Mouse (Mus musculus): Measurements from ENCODE around the gene H2afy2. TPM values are rescaled to one million over a fixed set of nuclear protein-coding genes. Genes with fewer than 3 reads are reported as not detected.

The H2afy2 gene
- total RNA-seq (2015; ENCODE audit: low replicate concordance) (not detected in 2 replicates), total RNA-seq (2017; ENCODE audit: low replicate concordance) (not detected in 2 replicates)

DNA sequence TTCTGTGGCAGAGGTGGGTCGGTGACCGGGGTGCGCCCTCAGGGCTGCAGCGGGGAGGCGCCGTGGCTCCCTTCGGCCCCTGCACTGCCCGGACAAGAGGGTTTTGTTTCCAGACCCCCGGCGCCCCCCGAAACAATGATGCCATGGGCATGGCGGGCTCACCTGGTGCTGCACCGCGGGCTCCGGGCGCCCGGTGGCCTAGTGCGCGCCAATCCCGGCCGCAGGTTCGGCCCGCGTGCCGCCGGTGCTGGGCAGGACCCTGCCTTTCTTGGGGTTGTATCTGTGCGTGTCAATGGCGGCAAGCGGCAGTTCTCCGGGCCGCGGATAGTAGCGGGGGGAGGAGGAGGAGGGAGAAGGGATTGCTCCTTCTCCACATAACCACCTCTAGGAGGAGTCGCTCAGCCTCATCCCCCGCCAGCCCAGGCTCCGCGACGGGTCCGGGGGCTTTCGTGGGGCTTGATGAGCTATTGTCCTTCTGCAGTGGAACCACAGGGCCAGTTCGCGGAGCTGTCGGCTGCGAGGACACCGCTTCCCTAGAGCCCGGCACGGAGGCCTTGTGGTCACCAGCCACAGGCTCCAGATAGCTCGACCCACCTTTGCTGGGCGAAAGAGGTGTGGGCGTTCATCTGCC is at the start of gene H2afy2:
H2afy2 (minus strand) TSS at position 527 of the 631 bp plus-strand sequence.
- ATAC-seq (replicated peaks; ENCODE audit: low FRiP score, poor library complexity, severe bottlenecking), result no peak

DNA sequence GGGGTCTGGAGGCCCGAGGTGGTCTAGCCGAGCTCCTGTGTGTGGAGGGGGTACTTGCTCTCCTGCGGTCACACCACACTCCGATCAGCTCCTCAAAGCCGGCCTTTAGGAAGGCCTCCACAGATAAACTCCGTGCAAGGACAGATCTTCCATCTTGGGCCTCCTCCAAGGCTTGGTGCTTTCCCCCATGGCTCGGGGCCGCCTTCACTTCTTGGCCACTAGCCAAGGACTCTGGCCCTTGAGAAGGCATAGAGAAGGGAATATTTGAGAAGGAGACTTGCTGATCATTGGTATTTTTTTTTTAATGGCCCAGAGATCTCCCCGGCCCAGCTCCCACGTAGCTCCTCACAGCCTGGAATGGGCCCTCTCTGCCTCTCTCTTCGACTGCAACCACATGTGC is 48.8 kb upstream of the H2afy2 start:
- no peak for ATAC-seq (replicated peaks; ENCODE audit: low FRiP score, poor library complexity, severe bottlenecking)

DNA sequence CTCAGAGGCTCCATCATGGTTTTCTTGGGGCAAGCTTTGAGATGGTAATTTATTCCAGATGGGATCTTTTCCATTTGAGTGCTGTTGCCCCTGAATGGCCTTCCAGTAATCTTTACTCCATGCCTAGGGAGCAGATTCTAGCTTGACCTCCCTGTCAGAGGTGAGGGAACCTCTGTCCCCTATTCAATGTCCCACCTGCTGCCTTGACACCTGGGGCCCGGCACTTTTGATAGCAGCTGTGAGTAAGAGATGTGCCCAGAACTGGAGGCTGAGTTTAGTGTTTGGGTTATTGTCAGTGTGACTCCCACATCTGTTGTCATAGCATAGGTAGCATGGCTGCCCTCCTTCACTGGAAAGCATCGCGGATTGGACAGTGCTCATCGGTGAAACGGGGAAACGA is 47.8 kb upstream of the H2afy2 start:
- ATAC-seq (replicated peaks; ENCODE audit: low FRiP score, poor library complexity, severe bottlenecking), result no peak

DNA sequence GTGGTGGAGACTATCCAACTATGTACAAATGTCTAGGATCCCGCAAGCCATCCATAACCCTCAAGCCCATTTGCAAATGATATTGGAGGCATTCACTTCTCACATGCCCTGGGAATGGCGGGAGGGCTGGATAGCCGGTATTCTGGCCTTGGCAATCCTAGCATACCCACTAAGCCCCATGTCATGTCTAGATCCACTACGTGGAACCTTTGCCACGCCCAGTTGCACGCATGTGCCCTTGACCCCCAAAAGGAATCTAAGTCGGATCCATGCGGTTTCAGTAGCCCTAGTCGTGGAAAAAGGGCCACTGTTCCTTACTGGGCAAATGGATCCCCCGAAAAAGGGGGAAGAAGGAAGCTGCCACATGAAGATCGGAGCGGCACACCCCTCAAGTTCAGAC is 47.3 kb upstream of the H2afy2 start:
- ATAC-seq (replicated peaks; ENCODE audit: low FRiP score, poor library complexity, severe bottlenecking), result no peak

DNA sequence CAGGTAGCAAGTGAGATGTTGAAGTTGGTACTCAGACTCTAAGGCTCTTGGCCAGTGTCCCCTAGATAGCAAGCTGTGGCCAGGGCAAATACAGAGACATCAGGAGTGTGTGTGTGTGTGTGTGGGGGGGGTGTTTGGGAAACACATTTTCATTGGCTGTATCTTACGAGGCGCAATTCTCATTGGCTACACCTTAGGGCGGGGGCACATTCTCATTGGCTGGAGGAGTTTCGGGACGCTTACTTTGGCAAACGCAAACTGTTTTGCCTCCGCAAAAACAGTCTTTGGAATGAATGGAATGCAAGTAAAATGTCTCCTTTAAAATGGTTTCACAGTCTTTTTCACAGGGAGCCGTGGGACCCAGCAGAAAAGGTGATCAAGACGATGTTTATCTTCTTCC is 46.9 kb upstream of the H2afy2 start:
- no peak for ATAC-seq (replicated peaks; ENCODE audit: low FRiP score, poor library complexity, severe bottlenecking)

DNA sequence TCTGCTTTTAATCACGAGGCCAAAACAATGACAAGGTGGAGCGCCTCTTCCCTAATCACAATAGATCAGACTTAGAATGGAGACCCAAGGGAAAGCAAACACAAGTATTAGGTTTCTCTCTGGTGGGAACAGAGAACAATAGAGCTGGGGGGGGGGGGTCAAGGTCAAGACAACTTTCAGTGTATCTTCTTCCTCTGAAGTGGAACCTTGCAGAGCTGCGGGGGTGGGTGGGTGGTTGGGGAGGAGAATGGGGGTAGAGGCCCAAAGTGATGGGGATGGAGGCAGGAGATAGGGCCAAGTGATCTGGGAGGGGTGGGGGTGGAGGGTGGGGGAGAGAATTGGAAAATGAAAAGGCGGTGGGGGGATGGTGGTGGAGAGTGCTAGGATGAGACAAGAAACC is 45.1 kb upstream of the H2afy2 start:
- no peak for ATAC-seq (replicated peaks; ENCODE audit: low FRiP score, poor library complexity, severe bottlenecking)

DNA sequence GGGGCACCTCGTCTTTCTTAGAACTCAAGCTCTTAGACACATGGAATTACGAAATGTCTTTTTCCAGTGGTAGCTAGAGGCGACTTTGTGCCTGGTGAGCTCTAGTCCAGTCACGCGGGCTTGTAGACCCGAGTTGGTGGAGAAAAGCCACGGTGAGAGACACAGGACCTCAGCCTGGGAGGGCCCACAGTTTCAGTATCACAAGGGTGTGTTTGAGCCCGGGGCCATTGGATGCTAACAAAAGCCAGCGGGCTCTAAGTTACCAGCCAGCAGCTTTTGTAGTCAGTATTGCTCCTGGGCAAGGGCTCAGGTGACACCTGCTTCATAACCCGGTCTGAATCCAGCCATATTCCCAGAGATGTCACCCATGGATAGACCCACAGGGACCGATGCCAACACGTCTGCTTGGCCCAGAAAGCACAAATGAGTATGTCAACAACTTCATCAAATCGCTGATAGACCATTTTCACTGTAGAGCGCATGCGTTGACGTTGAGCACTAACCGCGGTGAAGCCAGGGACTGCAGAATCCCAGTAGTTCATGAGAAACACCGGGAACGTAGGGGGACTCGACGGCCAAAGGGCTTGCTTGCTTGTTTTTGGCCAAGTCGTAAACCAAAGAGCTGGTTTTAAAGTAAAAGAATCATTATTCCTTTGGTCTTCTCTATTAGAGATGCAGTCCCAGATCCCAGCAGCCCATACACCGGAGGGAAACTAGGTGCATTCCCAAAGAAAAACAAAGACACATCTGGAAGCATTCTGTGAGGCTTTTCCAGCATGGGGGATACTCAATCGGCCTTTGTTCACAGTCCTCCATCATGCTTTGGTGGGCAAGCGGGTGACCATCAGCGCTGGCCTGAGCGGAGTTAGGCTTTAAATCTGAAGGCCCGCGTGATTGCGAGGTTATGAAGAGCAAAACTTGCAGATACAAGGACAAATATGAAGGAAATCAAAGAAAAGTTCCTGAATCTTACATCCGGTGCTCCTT is 44.3 kb upstream of the H2afy2 start:
- no peak for ATAC-seq (replicated peaks; ENCODE audit: low FRiP score, poor library complexity, severe bottlenecking)

DNA sequence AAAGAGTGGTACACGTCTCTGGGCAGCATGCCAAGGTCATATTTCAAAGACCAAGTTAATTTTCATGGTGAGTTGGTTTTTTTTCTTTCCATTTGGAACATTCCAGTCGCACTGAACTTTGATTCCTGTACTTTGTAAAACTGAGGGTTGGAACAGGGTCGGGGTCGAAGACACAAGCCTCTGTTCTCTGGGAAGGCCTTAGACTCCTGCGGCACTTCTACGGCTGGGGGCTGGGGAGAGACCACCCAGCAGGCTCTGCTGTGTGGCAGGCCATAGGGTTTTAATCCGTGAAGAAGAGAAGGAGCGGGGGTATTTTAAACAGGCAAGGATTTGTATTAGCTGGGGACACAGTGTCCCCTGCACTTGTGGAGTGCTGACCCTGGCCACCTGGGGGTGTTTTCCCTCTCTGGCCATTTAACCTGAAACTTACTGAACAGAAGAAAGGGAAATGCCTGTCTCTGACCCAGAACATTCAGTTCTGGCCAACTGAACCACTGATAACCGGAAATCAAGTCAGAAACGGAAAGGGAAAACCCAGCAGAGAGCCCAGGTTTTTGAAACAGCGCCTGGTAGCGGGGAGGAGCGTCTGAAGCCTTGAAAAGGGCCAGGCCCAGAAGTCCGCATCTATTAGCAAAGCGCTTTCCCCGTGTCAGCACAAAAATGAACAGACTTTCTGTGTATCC is 42.9 kb upstream of the H2afy2 start:
- no peak for ATAC-seq (replicated peaks; ENCODE audit: low FRiP score, poor library complexity, severe bottlenecking)

DNA sequence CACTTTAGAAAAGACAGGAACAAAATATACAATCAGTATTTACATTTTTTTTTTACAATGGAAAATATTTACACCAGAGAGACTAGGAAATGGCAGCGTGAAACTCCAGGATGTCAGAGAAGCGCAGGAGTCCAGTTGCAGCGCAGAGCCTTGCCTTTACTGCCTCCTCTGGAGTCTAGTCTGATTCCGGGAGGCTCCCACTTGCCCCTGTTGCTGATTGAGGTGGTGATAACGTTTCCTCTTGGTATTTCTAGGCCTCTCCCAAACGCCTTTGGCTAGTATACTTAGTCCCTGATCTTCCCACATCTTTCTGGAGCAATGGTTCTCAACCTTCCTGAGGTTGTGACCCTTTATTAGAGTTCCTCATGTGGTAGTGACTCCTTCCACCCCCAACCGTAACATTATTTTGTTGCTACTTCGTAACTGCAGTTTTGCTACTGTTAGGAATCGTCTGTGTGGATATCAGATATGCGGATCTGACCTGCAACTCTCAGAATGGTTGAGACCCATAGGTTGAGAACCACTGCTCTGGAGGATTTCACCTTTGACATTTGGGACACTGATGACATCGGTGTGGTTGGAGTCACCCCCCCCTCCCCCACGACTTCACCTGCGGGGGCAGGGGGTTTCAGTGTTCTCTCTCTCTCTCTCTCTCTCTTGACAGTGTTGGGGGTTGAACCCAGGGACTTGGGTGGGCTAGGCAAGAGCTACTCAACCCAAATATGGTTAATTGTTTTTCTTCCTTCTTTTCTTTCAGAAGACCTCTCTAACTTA is 42.2 kb upstream of the H2afy2 start:
- no peak for ATAC-seq (replicated peaks; ENCODE audit: low FRiP score, poor library complexity, severe bottlenecking)

DNA sequence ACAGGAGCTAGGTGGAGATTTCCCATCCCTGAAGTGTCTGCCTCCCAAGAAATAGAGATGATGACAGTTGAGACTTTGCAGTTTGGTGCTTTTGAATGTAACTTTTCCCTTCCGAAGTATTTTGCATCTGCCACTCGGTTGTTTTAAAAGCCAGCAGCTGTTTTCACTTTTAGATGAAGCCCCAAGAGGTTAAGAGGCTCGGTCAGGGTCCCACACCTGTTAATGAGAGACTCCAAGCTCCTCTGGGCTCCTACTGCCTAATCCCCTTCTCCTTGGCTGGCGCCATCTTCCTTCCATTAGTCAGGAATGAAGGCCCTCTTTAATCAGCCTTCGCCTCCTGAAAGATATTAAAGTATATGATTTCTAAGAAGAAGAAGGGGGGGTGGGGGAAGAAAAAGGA is 41.6 kb upstream of the H2afy2 start:
- ATAC-seq (replicated peaks; ENCODE audit: low FRiP score, poor library complexity, severe bottlenecking), result no peak

DNA sequence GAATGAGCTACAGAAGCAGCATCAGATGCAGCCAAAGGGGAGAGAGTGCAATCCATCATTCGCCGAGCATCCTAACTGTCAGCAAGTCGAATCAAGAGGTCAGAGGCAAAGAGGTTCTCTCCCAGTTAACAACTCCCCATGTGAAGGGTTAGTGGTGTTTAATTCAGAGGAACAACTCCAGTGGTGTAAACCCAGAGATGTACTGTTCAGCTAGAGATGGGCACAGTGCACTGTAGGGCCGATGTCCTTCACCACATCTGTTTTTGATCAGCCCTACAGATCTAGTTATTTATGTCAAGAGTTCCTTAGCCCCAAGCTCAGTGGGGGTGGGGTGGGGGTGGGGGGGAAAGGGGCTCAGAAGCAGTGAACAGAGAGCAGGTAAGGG is 39.8 kb upstream of the H2afy2 start:
- no peak for ATAC-seq (replicated peaks; ENCODE audit: low FRiP score, poor library complexity, severe bottlenecking)

DNA sequence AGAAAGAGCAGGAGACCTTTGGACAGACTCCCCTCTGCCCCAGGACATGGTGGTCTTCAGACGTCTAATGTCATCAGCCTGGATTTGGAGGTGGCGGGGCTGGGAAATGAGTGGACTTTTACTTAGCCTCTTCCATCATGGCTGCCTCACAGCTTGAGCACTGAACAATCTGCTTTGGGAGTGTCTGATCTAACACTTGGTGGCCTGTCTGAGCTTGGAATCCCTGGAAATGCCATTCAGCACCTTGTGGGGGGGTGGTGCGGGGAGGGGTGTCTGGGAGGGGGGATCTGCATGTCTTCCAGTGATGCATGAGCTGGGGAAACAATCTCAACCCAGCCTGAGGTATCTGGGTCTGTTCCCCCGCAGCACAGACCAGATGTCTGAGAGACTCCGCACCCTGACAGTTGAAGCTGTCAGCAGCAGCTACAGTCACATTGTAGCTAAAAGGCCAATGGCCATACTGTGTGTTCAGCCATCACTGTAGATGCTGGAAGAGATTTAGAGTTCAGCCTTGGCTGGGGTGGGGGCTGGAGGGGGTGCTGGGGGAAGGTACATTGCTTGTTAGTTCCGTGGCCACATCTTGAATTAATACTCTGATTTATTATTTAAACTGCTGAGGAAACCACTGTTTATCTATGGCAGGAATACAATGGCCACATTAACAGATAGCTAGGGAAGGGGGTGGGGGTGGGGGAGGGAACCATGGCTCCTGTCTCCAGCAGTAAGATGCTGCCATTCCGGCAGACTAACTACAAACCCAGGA is 39.2 kb upstream of the H2afy2 start:
- ATAC-seq (replicated peaks; ENCODE audit: low FRiP score, poor library complexity, severe bottlenecking), result no peak

DNA sequence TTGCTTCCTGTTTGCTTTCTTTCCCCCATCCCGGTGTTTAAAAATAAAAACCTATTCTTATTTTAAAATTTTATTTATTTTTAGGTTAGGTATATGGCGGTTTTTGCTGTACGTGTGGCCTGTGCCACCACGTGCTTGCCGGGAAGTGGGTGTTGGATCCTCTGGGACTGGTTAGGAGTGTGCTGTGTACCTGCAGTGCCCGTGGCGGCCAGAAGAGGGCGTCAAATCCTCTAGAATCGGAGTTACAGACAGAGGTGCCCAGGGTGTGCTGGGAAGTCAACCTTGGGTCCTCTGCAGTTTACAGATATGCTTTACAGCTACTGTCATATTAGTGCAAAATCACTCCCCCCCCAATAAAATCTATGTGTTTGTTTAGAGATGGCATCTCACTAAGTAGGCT is 36.1 kb upstream of the H2afy2 start:
- ATAC-seq (replicated peaks; ENCODE audit: low FRiP score, poor library complexity, severe bottlenecking), result no peak

DNA sequence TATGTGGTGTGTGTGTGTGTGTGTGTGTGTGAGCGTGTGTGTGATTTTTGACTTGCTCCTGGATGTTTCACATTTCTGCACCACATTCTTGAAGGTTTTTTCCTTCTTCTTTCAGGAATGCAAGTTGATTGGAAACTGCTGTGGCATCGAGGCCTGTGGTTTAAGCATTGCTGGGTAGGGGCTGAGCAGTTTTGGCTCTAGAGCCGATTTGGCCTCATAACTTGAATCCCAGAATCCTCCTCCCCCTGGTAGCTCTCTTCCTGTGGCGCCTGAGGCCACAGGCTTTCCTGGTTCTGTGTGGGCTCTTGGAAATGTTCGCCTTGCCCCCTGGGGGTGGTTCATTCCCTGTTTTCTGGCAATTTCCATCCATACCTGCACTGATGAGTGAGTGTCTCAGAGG is 28.0 kb upstream of the H2afy2 start:
- no peak for ATAC-seq (replicated peaks; ENCODE audit: low FRiP score, poor library complexity, severe bottlenecking)

DNA sequence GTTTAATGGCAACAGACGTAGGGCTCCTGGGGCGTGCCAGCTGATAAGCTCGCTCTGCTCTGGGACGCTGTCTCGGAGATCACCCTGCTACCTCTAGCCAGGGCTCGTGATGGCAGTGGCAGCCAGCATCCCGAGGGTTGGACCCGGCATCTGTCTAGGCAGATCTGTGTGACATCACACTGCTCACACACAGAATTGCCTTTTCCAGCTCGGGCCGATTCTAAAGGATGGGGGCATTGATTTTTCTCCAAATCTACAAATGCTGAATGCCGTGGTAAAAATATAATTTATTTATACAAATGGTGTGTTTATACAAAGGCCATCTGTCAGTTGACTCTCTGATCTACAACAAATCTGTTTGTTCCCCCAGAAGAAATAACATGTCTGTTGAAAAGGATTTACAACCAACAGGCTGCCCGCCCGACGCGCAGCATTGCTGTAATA is 14.2 kb upstream of the H2afy2 start:
- no peak for ATAC-seq (replicated peaks; ENCODE audit: low FRiP score, poor library complexity, severe bottlenecking)

DNA sequence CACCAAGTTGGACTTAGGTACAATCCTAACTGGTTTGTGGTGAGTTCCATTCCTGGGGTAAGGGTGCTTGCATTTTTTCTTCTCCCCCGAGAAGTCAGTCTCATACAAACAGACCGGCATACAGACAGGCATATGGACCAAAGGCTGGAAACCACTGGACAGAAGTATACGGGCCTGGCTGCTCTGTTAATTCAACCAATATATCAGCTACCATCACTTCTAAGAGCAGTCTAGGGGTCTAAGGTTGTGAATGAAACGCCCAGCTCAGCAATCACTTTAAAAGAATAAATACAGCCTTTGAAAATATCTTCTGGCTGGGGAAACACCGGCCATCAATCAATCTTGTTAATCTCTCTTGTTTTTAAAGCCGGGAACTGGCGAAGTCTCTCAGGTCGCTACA is 11.5 kb upstream of the H2afy2 start:
- ATAC-seq (replicated peaks; ENCODE audit: low FRiP score, poor library complexity, severe bottlenecking), result no peak

DNA sequence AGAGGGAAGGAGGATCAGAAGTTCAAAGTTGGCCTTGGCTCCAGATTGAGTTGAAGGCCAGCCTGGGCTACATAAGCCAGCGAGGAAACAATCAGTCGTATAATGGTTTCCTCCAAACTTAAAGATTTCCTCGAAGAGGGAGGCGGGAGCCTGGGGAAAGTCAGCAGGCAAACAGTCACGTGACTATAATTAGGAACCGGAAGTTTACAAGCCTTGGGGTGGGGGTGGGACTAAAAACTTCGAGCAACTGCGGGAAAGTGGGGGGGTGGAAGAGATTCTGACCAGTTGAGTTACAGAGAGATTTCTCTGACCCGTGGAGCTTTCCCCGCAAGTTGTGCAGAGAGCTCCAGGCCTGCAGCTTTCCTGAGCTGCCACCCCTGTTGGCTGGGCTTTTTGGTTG is 11.0 kb upstream of the H2afy2 start:
- no peak for ATAC-seq (replicated peaks; ENCODE audit: low FRiP score, poor library complexity, severe bottlenecking)

DNA sequence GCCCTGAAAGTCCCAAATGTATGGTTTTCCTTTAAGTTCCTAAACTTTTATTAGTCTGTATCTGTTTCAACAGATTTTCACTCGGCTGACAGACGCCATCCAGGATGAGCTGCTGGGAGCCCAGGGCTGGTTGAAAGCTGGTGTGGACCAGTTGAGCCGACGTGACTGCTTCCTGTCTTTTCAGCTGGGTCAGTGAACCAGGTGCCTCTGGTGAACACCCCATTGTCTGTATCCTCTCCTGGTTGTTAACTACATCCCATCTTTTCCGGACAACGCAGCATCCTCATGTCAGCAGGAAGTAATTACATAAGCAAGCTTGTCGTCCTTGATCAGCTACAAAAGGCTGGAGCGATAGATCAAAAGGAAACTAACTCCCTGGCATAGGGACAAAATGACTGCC is 9.1 kb upstream of the H2afy2 start:
- no peak for ATAC-seq (replicated peaks; ENCODE audit: low FRiP score, poor library complexity, severe bottlenecking)

DNA sequence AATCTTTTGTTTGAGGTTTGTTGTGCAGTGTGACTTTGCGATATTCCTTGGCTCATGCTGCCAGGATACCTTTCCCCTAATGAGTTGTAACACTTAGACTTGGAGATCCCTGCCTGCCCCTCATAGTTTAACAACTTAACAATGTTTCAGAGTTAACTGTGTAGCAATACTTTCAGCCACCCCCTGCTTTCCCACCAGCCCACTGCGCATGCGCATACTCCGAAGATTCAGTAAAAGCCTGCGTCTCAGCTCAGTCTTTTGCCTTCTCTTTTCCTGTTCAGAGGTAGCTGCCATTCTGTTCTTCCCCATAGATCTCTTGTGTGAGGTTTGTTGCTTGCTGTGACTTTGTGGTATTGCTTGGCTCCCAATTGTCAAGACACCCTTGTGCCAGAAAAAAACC is 4.6 kb upstream of the H2afy2 start:
- no peak for ATAC-seq (replicated peaks; ENCODE audit: low FRiP score, poor library complexity, severe bottlenecking)

Data from erythroid progenitor cell, adult 5-6 weeks (primary cell).